Mouse (Mus musculus): ENCODE measurements at regions not wholly inside any gene's neighbourhood (a gene's known extent, or its start where the extent isn't known, plus 50 kb on each side); places are given as distances from the start of the nearest gene placed in this dataset.

GRCm38 (mm10) chr2:105525111-105525610 lies 126.0 kb upstream of the Rcn1 start:
- DNase-seq (ENCODE audit: extremely low read depth, low read depth), result no peak

- DNase-seq (ENCODE audit: extremely low read depth, low read depth), result no peak
These were observed 129.4 kb upstream of the Rcn1 start for GRCm38 (mm10) chr2:105528535-105528934.

GRCm38 (mm10) chr2:105544099-105544498 lies 124.6 kb upstream of the Pax6 start:
- DNase-seq (ENCODE audit: extremely low read depth, low read depth), result no peak

- no peak for DNase-seq (ENCODE audit: extremely low read depth, low read depth)
These were observed 116.6 kb upstream of the Pax6 start for GRCm38 (mm10) chr2:105552092-105552491.

DNA sequence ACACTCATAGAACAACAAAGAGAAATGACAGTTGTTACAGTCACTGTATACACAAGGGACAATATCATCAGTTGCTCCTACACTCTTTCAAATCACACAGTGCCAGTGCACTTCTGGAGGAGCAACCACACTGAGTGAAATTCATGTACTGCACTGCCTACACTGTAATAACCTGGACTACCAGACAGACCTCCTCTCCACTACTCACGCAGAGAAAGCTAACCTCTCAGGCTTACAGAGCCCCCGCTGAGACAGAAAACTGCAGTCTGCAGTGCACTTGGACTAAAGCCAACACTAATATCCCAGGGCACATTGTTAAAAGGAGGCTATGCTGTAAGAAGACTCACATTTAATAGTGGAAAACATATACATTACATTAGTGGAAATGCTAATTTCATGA lies 81.9 kb upstream of the Pax6 start:
- DNase-seq (ENCODE audit: extremely low read depth, low read depth), result no peak

GRCm38 (mm10) chr2:105594131-105594530 lies 74.6 kb upstream of the Pax6 start:
- DNase-seq (ENCODE audit: extremely low read depth, low read depth), result no peak

- no peak for DNase-seq (ENCODE audit: extremely low read depth, low read depth)
These were observed 64.1 kb upstream of the Pax6 start for GRCm38 (mm10) chr2:105604553-105605116.

GRCm38 (mm10) chr2:105607969-105608538 lies 60.6 kb upstream of the Pax6 start:
- no peak for DNase-seq (ENCODE audit: extremely low read depth, low read depth)

DNA sequence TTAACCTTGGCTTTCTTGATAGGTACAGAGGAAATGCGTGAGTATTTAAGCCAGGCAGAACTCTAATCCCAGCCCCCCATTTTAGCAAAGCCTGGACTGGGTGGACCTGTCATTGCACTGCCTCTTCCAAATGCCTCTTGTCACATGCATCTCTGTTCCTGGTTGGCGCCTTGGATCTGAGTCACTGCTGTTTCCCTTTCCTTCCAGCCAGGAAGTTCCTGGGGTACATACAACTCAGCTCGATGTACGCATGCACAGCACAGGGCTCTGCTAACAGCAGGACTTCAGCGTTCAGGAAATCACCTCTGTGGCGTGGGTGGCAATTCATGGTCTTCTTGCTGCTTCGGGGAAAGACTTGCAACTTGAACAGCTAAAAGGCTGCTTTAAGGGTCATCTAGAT lies 59.9 kb upstream of the Pax6 start:
- DNase-seq (ENCODE audit: extremely low read depth, low read depth), result no peak

DNA sequence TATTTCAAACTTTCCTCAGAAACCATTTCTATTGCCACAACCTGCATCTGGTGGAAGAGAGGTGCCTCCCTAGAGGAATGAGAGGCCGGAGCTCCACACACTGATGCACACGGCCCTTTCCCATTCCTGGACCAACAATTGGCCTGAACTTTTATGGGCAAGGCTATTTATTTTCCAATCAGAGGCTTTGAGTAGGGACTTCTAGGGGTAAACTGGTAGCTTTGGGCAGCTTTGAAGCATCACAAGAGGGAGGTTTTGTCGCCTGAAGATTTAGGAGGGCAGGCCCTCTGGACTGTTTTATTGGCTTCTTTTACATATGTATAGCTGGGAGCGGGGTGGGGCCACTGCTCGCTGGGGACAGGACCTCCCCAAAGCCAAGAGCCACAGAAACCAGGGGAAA lies 57.7 kb upstream of the Pax6 start:
- no peak for DNase-seq (ENCODE audit: extremely low read depth, low read depth)

GRCm38 (mm10) chr2:105611651-105612050 lies 57.0 kb upstream of the Pax6 start:
- no peak for DNase-seq (ENCODE audit: extremely low read depth, low read depth)

- no peak for DNase-seq (ENCODE audit: extremely low read depth, low read depth)
These were observed 56.5 kb upstream of the Pax6 start for GRCm38 (mm10) chr2:105612051-105612664.

DNA sequence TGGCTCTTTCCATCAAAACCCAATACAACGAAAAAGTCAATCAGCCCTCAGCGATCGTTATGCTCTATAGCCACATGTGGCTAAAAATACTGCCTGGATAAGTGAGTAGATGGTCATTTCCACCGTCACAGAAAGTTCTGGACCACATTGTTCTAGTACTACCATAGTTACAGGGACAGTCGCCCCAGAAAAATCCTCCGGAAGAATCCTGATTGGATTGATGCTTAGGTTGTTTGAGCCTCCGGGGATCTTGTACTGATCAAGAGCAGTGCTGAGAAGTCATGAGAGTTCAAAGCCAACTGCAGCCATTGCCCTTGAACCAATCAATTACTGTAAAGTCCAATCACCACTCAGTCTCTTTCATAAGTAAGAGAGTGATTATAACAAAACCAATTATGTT lies 56.0 kb upstream of the Pax6 start:
- no peak for DNase-seq (ENCODE audit: extremely low read depth, low read depth)

DNA sequence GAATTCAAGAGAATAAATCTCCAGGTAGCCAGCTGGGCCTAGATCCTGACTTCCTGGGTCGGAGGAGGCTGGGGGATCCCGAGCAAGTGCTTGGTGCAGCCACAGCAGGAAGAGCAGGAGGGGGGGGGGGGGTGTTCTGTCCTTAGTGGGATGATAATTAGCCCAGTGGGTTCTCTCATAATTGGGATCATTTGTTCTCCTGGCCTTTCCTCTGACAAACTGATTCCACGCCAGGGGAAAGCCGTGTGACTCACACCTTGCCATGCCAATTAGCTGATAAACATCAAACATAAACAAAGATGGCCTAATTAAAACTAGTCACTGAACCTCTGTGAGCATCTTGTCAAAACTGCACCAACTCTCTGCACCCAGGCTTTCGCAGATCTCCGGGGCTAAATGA lies 55.5 kb upstream of the Pax6 start:
- DNase-seq (ENCODE audit: extremely low read depth, low read depth), result no peak

- DNase-seq (ENCODE audit: extremely low read depth, low read depth), result no peak
These were observed 52.6 kb upstream of the Pax6 start for GRCm38 (mm10) chr2:105615891-105616733.
